Mouse (Mus musculus) kidney, adult 2 months (tissue): Measurements from ENCODE around the gene Als2cl.

Experiments
- CTCF ChIP-seq: fragments of 200-500 bp; conservative IDR thresholded peaks from 2 replicates; pipeline ENCODE4 v1.5.1; 2011; ENCODE audit warnings: low read depth, mild to moderate bottlenecking, control low read depth, low read length, moderate library complexity, mixed read lengths; ENCODE audit not compliant: insufficient read depth, insufficient read length
- POLR2A ChIP-seq: fragments of 200-500 bp; IDR thresholded peaks from one replicate; pipeline ENCODE4 v1.6.1; 2011; ENCODE audit warnings: low read depth, low read length, control low read depth

DNA sequence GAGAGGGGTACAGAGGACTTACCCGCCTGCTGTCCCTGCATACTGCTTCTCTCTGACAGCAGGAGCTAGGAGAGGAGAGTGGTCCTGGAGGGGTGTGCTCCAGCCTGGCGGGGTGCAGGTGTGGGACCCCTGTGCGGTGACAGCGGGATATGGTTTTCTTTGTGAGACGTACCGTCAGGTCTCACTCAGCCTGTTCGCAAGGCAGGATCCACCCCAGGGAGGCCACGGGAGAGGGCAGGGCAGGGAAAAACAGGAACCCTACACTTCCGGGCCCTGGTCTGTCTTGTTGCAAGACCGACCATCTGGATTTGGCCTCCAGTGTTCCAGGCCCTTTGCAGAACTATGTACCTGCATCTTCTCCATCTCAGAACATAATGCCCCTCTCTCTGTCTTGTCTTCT, 13.8 kb downstream of the Als2cl start:
- no peak for TF ChIP-seq POLR2A
- no peak for TF ChIP-seq CTCF
